Mouse (Mus musculus): Measurements from ENCODE around the gene Rnd2.
A peak's percentile ranks its signal among the peaks of the same experiment; 100 is the strongest.

Gene Rnd2

GRCm38 (mm10) chr11:101442127-101442693 is 22.6 kb upstream of the Rnd2 start, which contains the start of gene Rpl27:
Gene Rpl27 (plus strand): TSS chr11:101442298.
- TF ChIP-seq GATA4 (IDR thresholded peaks at IDR 0.05; ENCODE audit: insufficient replicate concordance, low read length), result peak; percentile 44; the same call in 1 of the 2 replicates

GRCm38 (mm10) chr11:101442760-101443159 is 22.0 kb upstream of the Rnd2 start:
- no peak for TF ChIP-seq GATA4 (IDR thresholded peaks at IDR 0.05; ENCODE audit: insufficient replicate concordance, low read length)

- no peak for TF ChIP-seq GATA4 (IDR thresholded peaks at IDR 0.05; ENCODE audit: insufficient replicate concordance, low read length)
These were observed 18.5 kb upstream of the Rnd2 start for GRCm38 (mm10) chr11:101446319-101446718.

GRCm38 (mm10) chr11:101447786-101448185 is 17.0 kb upstream of the Rnd2 start:
- TF ChIP-seq GATA4 (IDR thresholded peaks at IDR 0.05; ENCODE audit: insufficient replicate concordance, low read length), result no peak

- peak; percentile 16; the same call in 1 of the 2 replicates for TF ChIP-seq GATA4 (IDR thresholded peaks at IDR 0.05; ENCODE audit: insufficient replicate concordance, low read length)
These were observed 16.5 kb upstream of the Rnd2 start, which contains the start of gene Ifi35 for GRCm38 (mm10) chr11:101448274-101448746. Gene Ifi35 (plus strand): TSS chr11:101448407.

GRCm38 (mm10) chr11:101448899-101449298 is 15.9 kb upstream of the Rnd2 start:
- TF ChIP-seq GATA4 (IDR thresholded peaks at IDR 0.05; ENCODE audit: insufficient replicate concordance, low read length), result no peak

GRCm38 (mm10) chr11:101450394-101450793 is 14.4 kb upstream of the Rnd2 start:
- no peak for TF ChIP-seq GATA4 (IDR thresholded peaks at IDR 0.05; ENCODE audit: insufficient replicate concordance, low read length)

- TF ChIP-seq GATA4 (IDR thresholded peaks at IDR 0.05; ENCODE audit: insufficient replicate concordance, low read length), result no peak
These were observed 13.3 kb upstream of the Rnd2 start for GRCm38 (mm10) chr11:101451536-101451935.

GRCm38 (mm10) chr11:101452093-101452774 is 12.6 kb upstream of the Rnd2 start:
- TF ChIP-seq GATA4 (IDR thresholded peaks at IDR 0.05; ENCODE audit: insufficient replicate concordance, low read length), result peak; percentile 21; the same call in 1 of the 2 replicates

GRCm38 (mm10) chr11:101454702-101455101 is 10.1 kb upstream of the Rnd2 start:
- TF ChIP-seq GATA4 (IDR thresholded peaks at IDR 0.05; ENCODE audit: insufficient replicate concordance, low read length), result no peak

GRCm38 (mm10) chr11:101455627-101456026 is 9.2 kb upstream of the Rnd2 start:
- TF ChIP-seq GATA4 (IDR thresholded peaks at IDR 0.05; ENCODE audit: insufficient replicate concordance, low read length), result no peak

- TF ChIP-seq GATA4 (IDR thresholded peaks at IDR 0.05; ENCODE audit: insufficient replicate concordance, low read length), result no peak
These were observed 7.2 kb upstream of the Rnd2 start for GRCm38 (mm10) chr11:101457631-101458030.

GRCm38 (mm10) chr11:101458217-101458616 is 6.6 kb upstream of the Rnd2 start:
- TF ChIP-seq GATA4 (IDR thresholded peaks at IDR 0.05; ENCODE audit: insufficient replicate concordance, low read length), result no peak

- TF ChIP-seq GATA4 (IDR thresholded peaks at IDR 0.05; ENCODE audit: insufficient replicate concordance, low read length), result no peak
These were observed 5.1 kb upstream of the Rnd2 start for GRCm38 (mm10) chr11:101459716-101460115.

GRCm38 (mm10) chr11:101460321-101460720 is 4.5 kb upstream of the Rnd2 start:
- TF ChIP-seq GATA4 (IDR thresholded peaks at IDR 0.05; ENCODE audit: insufficient replicate concordance, low read length), result no peak

GRCm38 (mm10) chr11:101462141-101462540 is 2.7 kb upstream of the Rnd2 start:
- TF ChIP-seq GATA4 (IDR thresholded peaks at IDR 0.05; ENCODE audit: insufficient replicate concordance, low read length), result no peak
